Comparison of ENCODE assay signal across 14 mouse cellular contexts in genomic region chr6:117583121-117583520, GRCm38 (mm10).
DNase-seq lines count a peak whose midpoint lies in the region.
"Had no signal": no experiment of that assay in that cellular context is flagged by ENCODE, and none has a peak within 500 bp of the region (broad histone marks: within the 10 kb centered on the region; RNA-seq: fewer than 3 reads in every experiment).

No protein-coding gene starts in this region.

- peak; percentile 58 for DNase-seq in adrenal gland, postnatal 14 days
- DNase-seq in adrenal gland, adult (ENCODE audit: inconsistent age in 2 of 2, low spot score in 1 of 2): no peak
- peak; percentile 4 to 60 for DNase-seq in kidney, postnatal 25 days
- DNase-seq in kidney, adult 11 months: no peak
- peak; percentile 78 for DNase-seq in gastrocnemius, postnatal 25 days
- peak; percentile 56 for DNase-seq in testis, postnatal 10 days (ENCODE audit: low spot score)
- DNase-seq in urinary bladder, postnatal 25 days (ENCODE audit: low spot score): no peak
- no peak for DNase-seq in layer of hippocampus, adult 9-11 months
- DNase-seq: cerebellum, adult 9-11 months; kidney, postnatal 14 days; liver; lung, postnatal 14 days; right cerebral cortex, postnatal 14 days; thymus, postnatal 36 days had no signal

Comparison
In these comparisons a context has a peak if more than half of its experiments do, and no peak if none do; other contexts are left out.
1. DNase-seq: peak in adrenal gland, postnatal 14 days (single experiment), kidney, postnatal 25 days (2 of 2), gastrocnemius, postnatal 25 days (single experiment) and testis, postnatal 10 days (single experiment); none in adrenal gland, adult (0 of 2), kidney, adult 11 months (single experiment), urinary bladder, postnatal 25 days (single experiment) and layer of hippocampus, adult 9-11 months (single experiment).